29 mouse cellular contexts compared by ENCODE assay signal in genomic region chr11:76315785-76316444, GRCm38 (mm10).
DNase-seq lines count a peak whose midpoint lies in the region; ATAC-seq and TF ChIP-seq lines count a peak whose summit lies in the region.
"Had no signal": no experiment of that assay in that cellular context is flagged by ENCODE, and none has a peak within 500 bp of the region (broad histone marks: within the 10 kb centered on the region; RNA-seq: fewer than 3 reads in every experiment).

No protein-coding gene starts in this region.

- H3K4me3 ChIP-seq in gastrocnemius, adult 2 months: no peak overlapping the region
- no peak overlapping the region for H3K4me3 ChIP-seq in heart, embryonic 13.5 days
- H3K4me3 ChIP-seq in heart, embryonic 10.5 days: no peak overlapping the region
- H3K4me3 ChIP-seq in embryonic fibroblast, embryonic 13.5 days (ENCODE audit: insufficient read depth, low read length): no peak overlapping the region
- H3K4me3 ChIP-seq: embryonic facial prominence, embryonic 12.5 days; embryonic facial prominence, embryonic 15.5 days; erythroblast, embryonic 14.5 days; forebrain, embryonic 12.5 days; forebrain, embryonic 15.5 days; heart, embryonic 15.5 days; hindbrain, embryonic 12.5 days; intestine, embryonic 15.5 days; kidney, embryonic 15.5 days had no signal

- peaks cover 55% of the 10 kb centered on the region for H3K4me1 ChIP-seq in heart, embryonic 13.5 days
- peaks cover 48% of the 10 kb centered on the region for H3K4me1 ChIP-seq in heart, embryonic 10.5 days
- peaks cover 34% of the 10 kb centered on the region for H3K4me1 ChIP-seq in embryonic fibroblast, embryonic 13.5 days (ENCODE audit: control insufficient read depth, insufficient read depth, low read length)

- H3K4me2 ChIP-seq in heart, embryonic 13.5 days: no peak overlapping the region
- H3K4me2 ChIP-seq: embryonic facial prominence, embryonic 12.5 days; embryonic facial prominence, embryonic 15.5 days; forebrain, embryonic 12.5 days; forebrain, embryonic 15.5 days; heart, embryonic 11.5 days; heart, embryonic 15.5 days; hindbrain, embryonic 12.5 days; intestine, embryonic 15.5 days; kidney, embryonic 15.5 days had no signal

- intact Hi-C loops in gastrocnemius, adult 2 months (cut with DNase I): no loop called here
- intact Hi-C loops in gastrocnemius, postnatal 14 days (cut with DNase I; ENCODE audit: low total_unique reads): no loop called here

- no peak for DNase-seq in gastrocnemius, adult 2 months
- DNase-seq in gastrocnemius, postnatal 14 days: no peak
- no peak for DNase-seq in heart, embryonic 10.5 days (ENCODE audit: low spot score)
- DNase-seq in MEL-GATA-1-ER (ENCODE audit: extremely low read depth, low read depth): peak; percentile 27
- no peak for DNase-seq in c-Kit-positive CD71-positive TER-119-positive erythroid progenitor cells, embryonic 14.5 days (ENCODE audit: low spot score)
- DNase-seq: cerebellum, adult 11 months; cerebellum, adult 2 months; cerebellum, adult 9-11 months; cerebellum, postnatal 25 days; gastrocnemius, postnatal 10 days; heart, adult 18-20 months; heart, postnatal 14 days; kidney, adult 11 months; kidney, adult 8-10 months had no signal

- H3K27me3 ChIP-seq in heart, embryonic 13.5 days (replicated peaks): no peaks in the 10 kb centered on the region
- no peaks in the 10 kb centered on the region for H3K27me3 ChIP-seq in heart, embryonic 10.5 days (ENCODE audit: insufficient read depth, poor library complexity, severe bottlenecking)
- H3K27me3 ChIP-seq: embryonic facial prominence, embryonic 12.5 days; embryonic facial prominence, embryonic 15.5 days; forebrain, embryonic 12.5 days; forebrain, embryonic 15.5 days; heart, embryonic 15.5 days; hindbrain, embryonic 12.5 days; intestine, embryonic 15.5 days; kidney, embryonic 15.5 days; Patski had no signal

- 0 out of 2 replicates have a peak, but pooled peaks cover 3% of the 10 kb centered on the region for H3K9me3 ChIP-seq in heart, embryonic 13.5 days
- no peaks in the 10 kb centered on the region for H3K9me3 ChIP-seq in heart, embryonic 10.5 days
- H3K9me3 ChIP-seq: embryonic facial prominence, embryonic 12.5 days; embryonic facial prominence, embryonic 15.5 days; forebrain, embryonic 15.5 days; heart, embryonic 15.5 days; hindbrain, embryonic 12.5 days; intestine, embryonic 15.5 days; kidney, embryonic 15.5 days had no signal

- WGBS in heart, embryonic 13.5 days: 64% methylated on average over 5 of the region's 5 CpGs
- WGBS in heart, embryonic 10.5 days: 74% methylated on average over 5 of the region's 5 CpGs

- H3K36me3 ChIP-seq in heart, embryonic 13.5 days: no peaks in the 10 kb centered on the region; the same call in 1 of the 2 replicates
- peaks cover 4% of the 10 kb centered on the region; the same call in 1 of the 2 replicates for H3K36me3 ChIP-seq in heart, embryonic 10.5 days
- H3K36me3 ChIP-seq: forebrain, embryonic 15.5 days; heart, embryonic 15.5 days; hindbrain, embryonic 12.5 days; intestine, embryonic 15.5 days; kidney, embryonic 15.5 days had no signal

- 0 out of 2 replicates have a peak overlapping the region, but pooled peaks have one; percentile 14 for H3K9ac ChIP-seq in heart, embryonic 13.5 days
- H3K9ac ChIP-seq: embryonic facial prominence, embryonic 12.5 days; embryonic facial prominence, embryonic 15.5 days; forebrain, embryonic 12.5 days; forebrain, embryonic 15.5 days; heart, embryonic 15.5 days; hindbrain, embryonic 12.5 days; intestine, embryonic 15.5 days; kidney, embryonic 15.5 days had no signal

- peak overlapping the region; percentile 49 for H3K27ac ChIP-seq in gastrocnemius, adult 2 months
- H3K27ac ChIP-seq in heart, embryonic 13.5 days (replicated peaks): no peak overlapping the region
- H3K27ac ChIP-seq in heart, embryonic 10.5 days: no peak overlapping the region
- peak overlapping the region; percentile 8; the same call in 1 of the 2 replicates for H3K27ac ChIP-seq in embryonic fibroblast, embryonic 13.5 days (ENCODE audit: insufficient read depth, low read length)
- H3K27ac ChIP-seq: embryonic facial prominence, embryonic 12.5 days; embryonic facial prominence, embryonic 15.5 days; forebrain, embryonic 12.5 days; forebrain, embryonic 15.5 days; heart, embryonic 15.5 days; hindbrain, embryonic 12.5 days; intestine, embryonic 15.5 days; kidney, embryonic 15.5 days had no signal

- TF ChIP-seq CTCF in gastrocnemius, adult 2 months (IDR thresholded peaks at IDR 0.05): no peak
- TF ChIP-seq CTCF in embryonic fibroblast, embryonic 13.5 days (IDR thresholded peaks at IDR 0.05; ENCODE audit: borderline replicate concordance, insufficient read depth, low read length): no peak

- no peak for TF ChIP-seq POLR2A in embryonic fibroblast, embryonic 13.5 days (IDR thresholded peaks at IDR 0.05; ENCODE audit: low read depth, low read length)

- no peak for ATAC-seq in heart, embryonic 13.5 days (ENCODE audit: extremely low read depth, insufficient number of reproducible peaks, low FRiP score, low TSS enrichment)
- ATAC-seq: CD4-positive, CD25-positive, alpha-beta regulatory T cell, adult 4 months; forebrain, embryonic 15.5 days; hindbrain, embryonic 16.5 days; intestine, embryonic 15.5 days had no signal

Comparison
In these comparisons a context has a peak if more than half of its experiments do, and no peak if none do; other contexts are left out.
1. H3K27ac ChIP-seq: peak in gastrocnemius, adult 2 months (single experiment) and embryonic fibroblast, embryonic 13.5 days (single experiment); none in heart, embryonic 13.5 days (single experiment) and heart, embryonic 10.5 days (single experiment).